8 mouse cellular contexts compared by ENCODE assay signal in genomic region chr12:8673121-8673973, GRCm38 (mm10). TPM values are rescaled to one million over a fixed set of nuclear protein-coding genes. Genes with fewer than 3 reads are reported as not detected.
DNase-seq lines count a peak whose midpoint lies in the region; ATAC-seq and TF ChIP-seq lines count a peak whose summit lies in the region.

No protein-coding gene starts in this region.

- peaks cover 9% of the 10 kb centered on the region for H3K4me1 ChIP-seq in heart, adult 2 months (ENCODE audit: control insufficient read depth, insufficient read depth, low read length)
- H3K4me1 ChIP-seq in CH12.LX (ENCODE audit: control insufficient read depth in 1 of 2, insufficient read depth in 2 of 2) = peaks cover 0 to 25% of the 10 kb centered on the region in 2 experiments; a peak in 3 of 4 replicates
- H3K4me1 ChIP-seq in limb, embryonic 15.5 days = peaks cover 20% of the 10 kb centered on the region
- peaks cover 18% of the 10 kb centered on the region for H3K4me1 ChIP-seq in stomach, embryonic 16.5 days (ENCODE audit: control insufficient read depth, insufficient read depth, low read length)

- DNase-seq in heart, adult 2 months = no peak
- DNase-seq in heart, postnatal 36 days = no peak
- DNase-seq in CH12.LX (ENCODE audit: extremely low read depth) = peak; percentile 22
- DNase-seq in layer of hippocampus, postnatal 14 days (ENCODE audit: low spot score in 2 of 2) = no peak
- DNase-seq in urinary bladder, postnatal 36 days (ENCODE audit: low spot score in 2 of 2) = no peak

- TF ChIP-seq EP300 in heart, adult 2 months (IDR thresholded peaks at IDR 0.05; ENCODE audit: insufficient read depth, low read depth, low read length) = no peak
- TF ChIP-seq EP300 in CH12.LX (IDR thresholded peaks at IDR 0.05; ENCODE audit: low read length) = no peak

- H3K4me2 ChIP-seq in CH12.LX (ENCODE audit: insufficient read depth, low read depth, poor library complexity, severe bottlenecking) = peak overlapping the region; percentile 44; the same call in 1 of the 2 replicates
- H3K4me2 ChIP-seq in limb, embryonic 15.5 days = peak overlapping the region; percentile 63
- peak overlapping the region; percentile 81 for H3K4me2 ChIP-seq in stomach, embryonic 16.5 days (ENCODE audit: low read depth, low read length)

- H3K27ac ChIP-seq in heart, adult 2 months = peak overlapping the region; percentile 97
- peak overlapping the region; percentile 19; the same call in 1 of the 2 replicates for H3K27ac ChIP-seq in CH12.LX (ENCODE audit: insufficient read depth, low read depth)
- H3K27ac ChIP-seq in limb, embryonic 15.5 days = peak overlapping the region; percentile 91
- H3K27ac ChIP-seq in stomach, embryonic 16.5 days (ENCODE audit: low read length) = peak overlapping the region; percentile 90

- H3K27me3 ChIP-seq in heart, adult 2 months (ENCODE audit: control insufficient read depth, insufficient read depth, low read length) = no peaks in the 10 kb centered on the region
- H3K27me3 ChIP-seq in CH12.LX (replicated peaks) = no peaks in the 10 kb centered on the region
- no peaks in the 10 kb centered on the region for H3K27me3 ChIP-seq in limb, embryonic 15.5 days
- H3K27me3 ChIP-seq in stomach, embryonic 16.5 days (ENCODE audit: control insufficient read depth, insufficient read depth, low read length) = no peaks in the 10 kb centered on the region

- ATAC-seq in erythroid progenitor cell, adult 5-6 weeks (replicated peaks; ENCODE audit: low FRiP score, poor library complexity, severe bottlenecking) = 0 out of 2 replicates have a peak, but pooled peaks have one; percentile 3
- no peak; the same call in 1 of the 2 replicates for ATAC-seq in limb, embryonic 15.5 days (ENCODE audit: insufficient number of reproducible peaks, low FRiP score, low TSS enrichment, low read depth)
- no peak; the same call in 1 of the 2 replicates for ATAC-seq in stomach, embryonic 16.5 days (ENCODE audit: insufficient read depth, low FRiP score)

- no peak for TF ChIP-seq CTCF in heart, adult 2 months (IDR thresholded peaks at IDR 0.05)
- TF ChIP-seq CTCF in CH12.LX (conservative IDR thresholded peaks at IDR 0.05 in 1 of 2, IDR thresholded peaks at IDR 0.05 in 1 of 2; ENCODE audit: low read depth in 2 of 2, low read length in 2 of 2) = no peak

- H3K79me2 ChIP-seq in heart, adult 2 months (replicated peaks; ENCODE audit: control insufficient read depth, insufficient read depth, low read length) = peaks cover 5% of the 10 kb centered on the region; the same call in 1 of the 2 replicates
- H3K79me2 ChIP-seq in CH12.LX (replicated peaks; ENCODE audit: control insufficient read depth, extremely low read depth, insufficient read depth, poor library complexity, severe bottlenecking) = peaks cover 35% of the 10 kb centered on the region

- in situ Hi-C loops in CH12.LX (cut with MboI; ENCODE audit: low pct_ligation_motif_present, low pct_unique_long_range_greater_than_20kb, low sequenced_read_pairs) = no loop called here

- H3K4me3 ChIP-seq in heart, adult 2 months = peak overlapping the region; percentile 75
- H3K4me3 ChIP-seq in CH12.LX (replicated peaks in 1 of 3; ENCODE audit: low read depth in 2 of 3, low read length in 2 of 3, poor library complexity in 1 of 3) = peak overlapping the region; percentile 69 to 74 (median 70)
- peak overlapping the region; percentile 85 for H3K4me3 ChIP-seq in limb, embryonic 15.5 days
- H3K4me3 ChIP-seq in stomach, embryonic 16.5 days (replicated peaks; ENCODE audit: low read length) = peak overlapping the region; percentile 90

- H3K9ac ChIP-seq in heart, adult 2 months (ENCODE audit: low read depth, low read length) = peak overlapping the region; percentile 73
- H3K9ac ChIP-seq in CH12.LX (ENCODE audit: insufficient read depth, low read depth) = peak overlapping the region; percentile 71
- H3K9ac ChIP-seq in limb, embryonic 15.5 days = peak overlapping the region; percentile 64
- peak overlapping the region; percentile 89 for H3K9ac ChIP-seq in stomach, embryonic 16.5 days (ENCODE audit: low read length)

- TF ChIP-seq RAD21 in CH12.LX (IDR thresholded peaks at IDR 0.05; ENCODE audit: low read depth, low read length) = no peak

- H3K36me3 ChIP-seq in heart, adult 2 months (ENCODE audit: control insufficient read depth, insufficient read depth, low read length) = peaks cover 19% of the 10 kb centered on the region
- H3K36me3 ChIP-seq in CH12.LX (replicated peaks in 1 of 2; ENCODE audit: control insufficient read depth in 1 of 2, insufficient read depth in 1 of 2, low read length in 1 of 2) = peaks cover 0 to 4% of the 10 kb centered on the region in 2 experiments
- H3K36me3 ChIP-seq in limb, embryonic 15.5 days = no peaks in the 10 kb centered on the region
- no peaks in the 10 kb centered on the region for H3K36me3 ChIP-seq in stomach, embryonic 16.5 days (ENCODE audit: control insufficient read depth, insufficient read depth, low read length)

- dilution Hi-C loops in CH12.LX (cut with MboI; ENCODE audit: extremely low pct_ligation_motif_present, extremely low pct_unique_long_range_greater_than_20kb, low sequenced_read_pairs) = no loop called here

- TF ChIP-seq POLR2A in heart, adult 2 months (IDR thresholded peaks at IDR 0.05; ENCODE audit: insufficient read depth, low read depth, low read length) = no peak
- no peak for TF ChIP-seq POLR2A in CH12.LX (IDR thresholded peaks at IDR 0.05; ENCODE audit: low read depth, low read length)

- H3K9me3 ChIP-seq in CH12.LX (replicated peaks; ENCODE audit: low read length) = no peaks in the 10 kb centered on the region
- no peaks in the 10 kb centered on the region for H3K9me3 ChIP-seq in limb, embryonic 15.5 days
- no peaks in the 10 kb centered on the region for H3K9me3 ChIP-seq in stomach, embryonic 16.5 days (replicated peaks; ENCODE audit: control insufficient read depth, low read length)

- intact Hi-C loops in heart, adult 2 months (cut with DNase I) = no loop called here
- intact Hi-C loops in heart, postnatal 36 days (cut with DNase I) = no loop called here

- WGBS in heart, adult 2 months = 37% methylated on average over 17 of the region's 17 CpGs
- WGBS in limb, embryonic 15.5 days = 38% methylated on average over 17 of the region's 17 CpGs
- WGBS in stomach, embryonic 16.5 days = 40% methylated on average over 17 of the region's 17 CpGs

TF ChIP-seq in CH12.LX, 34 proteins besides CTCF, POLR2A, EP300 and RAD21:
- TF ChIP-seq NRF1 (IDR thresholded peaks at IDR 0.05; ENCODE audit: low read depth, low read length) (0 out of 2 replicates have a peak, but pooled peaks have one; percentile 6), ZMIZ1 (IDR thresholded peaks at IDR 0.05; ENCODE audit: low read depth, low read length) (no peak; the same call in 1 of the 2 replicates)

RNA-seq across cellular contexts. Expression of gene Pum2, which starts 0.6 kb away (rescaled TPM):
- 100 to 1,000 TPM; 130 TPM for total RNA-seq in heart, adult 2 months (2021)
- polyA plus RNA-seq in heart, adult 2 months (2012; rRNA removed) = 38.6 and 68.9 TPM in 2 replicates
- 100 to 1,000 TPM; 125 to 141 TPM for total RNA-seq in heart, postnatal 36 days (2021)
- 52.9 and 61.0 TPM in 2 replicates for total RNA-seq in CH12.LX (2012; rRNA removed)
- total RNA-seq in CH12.LX (2014; rRNA removed) = 90.2 and 97.5 TPM in 2 replicates
- 62.7 and 75.4 TPM in 2 replicates for polyA plus RNA-seq in CH12.LX (2012; ENCODE audit: insufficient read length, low read depth)
- 94.1 and 135 TPM in 2 replicates for total RNA-seq in erythroid progenitor cell, adult 5-6 weeks (2015; ENCODE audit: low replicate concordance)
- total RNA-seq in erythroid progenitor cell, adult 5-6 weeks (2017; ENCODE audit: low replicate concordance) = 106 and 142 TPM in 2 replicates
- polyA plus RNA-seq in limb, embryonic 15.5 days (2015; fragmentation: Nextera tagmentation; extraction: Ambion mirVana) = 36.8 and 43.0 TPM in 2 replicates
- polyA plus RNA-seq in stomach, embryonic 16.5 days (2015; fragmentation: Nextera tagmentation; extraction: Ambion mirVana) = 43.7 and 44.5 TPM in 2 replicates
- 100 to 1,000 TPM; 161 to 163 TPM for total RNA-seq in layer of hippocampus, postnatal 14 days (2021)

Comparison
In these comparisons a context has a peak if more than half of its experiments do, and no peak if none do; other contexts are left out.
1. H3K27ac ChIP-seq: peak in every context shown above with its lines; median percentile 97 in heart, adult 2 months; 91 in limb, embryonic 15.5 days; 90 in stomach, embryonic 16.5 days; 19 in CH12.LX.